Mouse (Mus musculus) embryonic fibroblast, embryonic 13.5 days (primary cell): Measurements from ENCODE around the gene Dnajc12.

ENCODE experiments used
- CTCF ChIP-seq: IDR thresholded peaks from 2 replicates; pipeline ENCODE4 v1.5.1; 2011; ENCODE audit warnings: mild to moderate bottlenecking, control low read depth, low read length, moderate library complexity, borderline replicate concordance; ENCODE audit not compliant: insufficient read depth
- POLR2A ChIP-seq: IDR thresholded peaks from 2 replicates; pipeline ENCODE4 v1.6.1; 2011; ENCODE audit warnings: low read depth, mild to moderate bottlenecking, control low read depth, low read length, moderate library complexity

DNA sequence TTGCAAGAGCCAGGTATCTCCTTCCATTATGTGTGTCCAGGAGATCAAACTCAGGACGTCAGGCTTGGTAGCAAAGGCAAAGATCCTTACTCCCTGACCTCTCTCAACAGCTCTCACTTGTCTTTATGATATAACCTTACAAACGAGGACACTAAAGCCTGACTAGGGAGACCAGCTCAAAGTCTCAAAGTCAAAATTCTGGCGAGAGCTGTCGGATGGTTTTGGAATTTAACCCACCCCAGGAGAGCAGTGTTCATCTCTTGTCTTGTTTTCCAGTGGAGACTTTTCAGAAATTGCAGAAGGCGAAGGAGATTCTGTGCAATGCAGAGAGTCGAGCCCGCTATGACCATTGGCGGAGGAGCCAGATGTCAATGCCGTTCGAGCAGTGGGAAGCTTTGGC is 14.7 kb downstream of the Dnajc12 start:
- TF ChIP-seq POLR2A, result no peak
- TF ChIP-seq CTCF, result no peak
